Mouse (Mus musculus): Measurements from ENCODE around the gene Pfkfb2. TPM values are rescaled to one million over a fixed set of nuclear protein-coding genes. Genes with fewer than 3 reads are reported as not detected.
A peak's percentile ranks its signal among the peaks of the same experiment; 100 is the strongest.

Gene Pfkfb2
- polyA plus RNA-seq, 1 experiment from 2014 or later: 21.5 TPM

- Histone ChIP-seq H3K36me3 (no peaks in the 10 kb centered on the region), H3K27ac (no peak overlapping the region), H3K4me1 (replicated peaks) (0 out of 2 replicates have a peak, but pooled peaks cover 8% of the 10 kb centered on the region), H3K4me2 (replicated peaks) (no peak overlapping the region), H3K9me3 (no peaks in the 10 kb centered on the region), H3K9ac (replicated peaks) (no peak overlapping the region), H3K27me3 (no peaks in the 10 kb centered on the region), H3K4me3 (replicated peaks) (no peak overlapping the region)
- ATAC-seq: no peak
- 81% methylated on average over 8 of the region's 8 CpGs for WGBS
These were observed 5.8 kb upstream of the Pfkfb2 start for GRCm38 (mm10) chr1:130734852-130735251.

DNA sequence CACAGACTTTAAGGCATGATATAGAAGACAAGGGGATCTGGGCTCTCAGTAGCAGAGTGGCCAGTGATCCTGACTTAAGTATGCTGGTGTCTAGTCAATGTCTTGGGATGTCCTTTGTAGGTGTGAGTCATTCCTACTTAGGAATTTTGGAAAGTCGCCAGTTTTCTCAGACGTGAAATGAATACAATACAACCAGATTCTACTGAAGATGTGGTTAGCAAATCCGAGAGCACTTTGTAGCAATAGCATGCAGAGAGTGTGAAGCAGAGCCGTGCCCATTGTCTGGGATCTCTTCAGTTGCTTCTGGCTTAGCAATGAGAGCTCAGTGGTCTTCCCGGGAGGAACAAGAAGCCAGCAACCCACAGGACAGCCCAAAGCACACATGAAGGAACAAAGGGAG lies 5.4 kb upstream of the Pfkfb2 start:
- Histone ChIP-seq H3K4me3 (replicated peaks) (no peak overlapping the region), H3K9ac (replicated peaks) (no peak overlapping the region), H3K4me1 (replicated peaks) (0 out of 2 replicates have a peak, but pooled peaks cover 8% of the 10 kb centered on the region), H3K9me3 (no peaks in the 10 kb centered on the region), H3K36me3 (no peaks in the 10 kb centered on the region), H3K4me2 (replicated peaks) (no peak overlapping the region), H3K27me3 (no peaks in the 10 kb centered on the region), H3K27ac (no peak overlapping the region)
- ATAC-seq: no peak
- WGBS: 50% methylated on average over 5 of the region's 5 CpGs

- no peaks in the 10 kb centered on the region for H3K36me3 ChIP-seq
- no peaks in the 10 kb centered on the region for H3K27me3 ChIP-seq
- no peak overlapping the region for H3K27ac ChIP-seq
- no peak overlapping the region for H3K4me3 ChIP-seq (replicated peaks)
- WGBS: 97% methylated on average over 4 of the region's 4 CpGs
- no peak overlapping the region for H3K9ac ChIP-seq (replicated peaks)
- H3K4me2 ChIP-seq (replicated peaks): no peak overlapping the region
- 0 out of 2 replicates have a peak, but pooled peaks cover 8% of the 10 kb centered on the region for H3K4me1 ChIP-seq (replicated peaks)
- H3K9me3 ChIP-seq: no peaks in the 10 kb centered on the region
- ATAC-seq: no peak
These were observed 4.6 kb upstream of the Pfkfb2 start for GRCm38 (mm10) chr1:130733671-130734070.

GRCm38 (mm10) chr1:130732706-130733658 lies 3.9 kb upstream of the Pfkfb2 start:
- Histone ChIP-seq H3K9ac (replicated peaks) (no peak overlapping the region), H3K9me3 (no peaks in the 10 kb centered on the region), H3K27me3 (no peaks in the 10 kb centered on the region), H3K27ac (no peak overlapping the region), H3K36me3 (no peaks in the 10 kb centered on the region), H3K4me2 (replicated peaks) (no peak overlapping the region), H3K4me1 (replicated peaks) (0 out of 2 replicates have a peak, but pooled peaks cover 8% of the 10 kb centered on the region), H3K4me3 (replicated peaks) (no peak overlapping the region)
- WGBS: 92% methylated on average over 13 of the region's 13 CpGs
- ATAC-seq: no peak

DNA sequence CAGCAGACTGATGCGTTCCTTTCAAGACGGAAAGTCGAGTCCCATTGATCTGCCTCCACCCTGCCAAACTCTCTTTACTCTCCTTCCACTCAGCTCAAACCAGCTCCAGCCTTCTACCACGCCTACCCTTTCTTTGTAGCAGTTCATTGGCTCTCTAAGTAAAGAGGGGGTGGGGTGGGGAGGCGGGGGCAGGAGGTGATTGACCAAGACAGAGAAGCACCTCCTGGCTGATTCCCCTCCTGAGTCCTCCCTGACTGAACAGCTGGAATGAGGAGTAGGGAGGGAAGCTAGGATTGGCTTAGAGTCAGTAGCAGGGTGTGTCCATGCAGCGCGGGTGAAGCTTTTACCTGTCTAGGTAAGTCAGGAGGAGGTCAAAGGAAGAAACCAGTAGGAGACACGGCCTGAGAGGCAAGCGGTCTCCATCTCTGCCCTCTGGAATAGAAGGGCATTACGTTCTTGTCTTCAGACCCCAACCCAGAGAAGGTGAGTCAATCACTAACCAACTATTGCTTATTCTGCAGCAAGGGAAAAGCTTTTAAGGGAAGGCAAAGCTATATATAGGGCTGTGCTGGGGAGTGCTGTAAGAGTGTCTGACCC lies 2.8 kb upstream of the Pfkfb2 start, which contains the start of gene AA986860:
Gene AA986860, plus strand, starts transcription at position 236 of the 597 bp plus-strand sequence.
- 7% methylated on average over 10 of the region's 10 CpGs for WGBS
- peak; percentile 50; the same call in 1 of the 2 replicates for ATAC-seq
- Histone ChIP-seq H3K9ac (replicated peaks) (no peak within 1 kb of the TSS), H3K4me3 (replicated peaks) (no peak within 1 kb of the TSS), H3K27me3 (no peaks in the 10 kb centered on the region), H3K36me3 (no peaks in the 10 kb centered on the region), H3K27ac (no peak within 1 kb of the TSS), H3K4me1 (replicated peaks) (0 out of 2 replicates have a peak, but pooled peaks cover 6% of the 10 kb centered on the region), H3K4me2 (replicated peaks) (peak within 1 kb of the TSS; percentile 3; the same call in 1 of the 2 replicates), H3K9me3 (no peaks in the 10 kb centered on the region)

GRCm38 (mm10) chr1:130728708-130729107 lies 345 bp downstream of the Pfkfb2 start:
- no peak overlapping the region for H3K27ac ChIP-seq
- H3K4me2 ChIP-seq (replicated peaks): no peak overlapping the region
- no peak overlapping the region for H3K9ac ChIP-seq (replicated peaks)
- ATAC-seq: no peak
- no peaks in the 10 kb centered on the region for H3K27me3 ChIP-seq
- WGBS: 91% methylated on average over 3 of the region's 3 CpGs
- H3K4me1 ChIP-seq (replicated peaks): 0 out of 2 replicates have a peak, but pooled peaks cover 12% of the 10 kb centered on the region
- no peaks in the 10 kb centered on the region for H3K9me3 ChIP-seq
- no peaks in the 10 kb centered on the region for H3K36me3 ChIP-seq
- no peak overlapping the region for H3K4me3 ChIP-seq (replicated peaks)

- Histone ChIP-seq H3K4me1 (replicated peaks) (0 out of 2 replicates have a peak, but pooled peaks cover 12% of the 10 kb centered on the region), H3K27me3 (no peaks in the 10 kb centered on the region), H3K27ac (no peak overlapping the region), H3K4me2 (replicated peaks) (no peak overlapping the region), H3K4me3 (replicated peaks) (no peak overlapping the region), H3K9me3 (no peaks in the 10 kb centered on the region), H3K9ac (replicated peaks) (no peak overlapping the region), H3K36me3 (no peaks in the 10 kb centered on the region)
- no peak for ATAC-seq
- 70% methylated on average over 1 of the region's 1 CpGs for WGBS
These were observed 983 bp downstream of the Pfkfb2 start for GRCm38 (mm10) chr1:130728070-130728469.

DNA sequence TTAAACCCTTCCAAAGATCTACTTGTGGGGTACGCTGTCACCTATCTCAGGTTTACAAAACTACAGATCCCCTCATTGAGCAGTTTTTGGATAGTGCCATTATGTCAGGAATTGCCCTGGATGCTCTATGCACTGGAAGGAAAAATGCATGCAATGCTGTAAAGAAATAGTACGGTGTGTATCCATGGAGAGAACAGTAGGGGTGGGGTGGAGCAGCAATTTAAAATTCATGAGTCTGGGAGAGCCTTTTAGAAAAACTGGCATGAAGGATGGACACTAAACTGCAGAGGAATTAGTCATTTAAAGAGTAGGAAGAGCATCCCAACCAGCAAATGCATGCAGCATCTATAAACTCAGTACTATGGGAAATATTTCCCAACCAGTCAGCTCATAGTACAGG lies 2.7 kb downstream of the Pfkfb2 start:
- no peak for ATAC-seq
- WGBS: 60% methylated on average over 2 of the region's 2 CpGs
- Histone ChIP-seq H3K9me3 (no peaks in the 10 kb centered on the region), H3K4me2 (replicated peaks) (no peak overlapping the region), H3K4me1 (replicated peaks) (0 out of 2 replicates have a peak, but pooled peaks cover 6% of the 10 kb centered on the region), H3K36me3 (no peaks in the 10 kb centered on the region), H3K4me3 (replicated peaks) (no peak overlapping the region), H3K27me3 (no peaks in the 10 kb centered on the region), H3K9ac (replicated peaks) (no peak overlapping the region), H3K27ac (no peak overlapping the region)

GRCm38 (mm10) chr1:130724206-130724605 lies 4.8 kb downstream of the Pfkfb2 start:
- Histone ChIP-seq H3K9ac (replicated peaks) (no peak overlapping the region), H3K36me3 (no peaks in the 10 kb centered on the region), H3K4me1 (replicated peaks) (peaks cover 16% of the 10 kb centered on the region), H3K27ac (no peak overlapping the region), H3K4me2 (replicated peaks) (no peak overlapping the region), H3K9me3 (no peaks in the 10 kb centered on the region), H3K27me3 (no peaks in the 10 kb centered on the region), H3K4me3 (replicated peaks) (no peak overlapping the region)
- WGBS: 97% methylated on average over 5 of the region's 5 CpGs
- no peak for ATAC-seq

DNA sequence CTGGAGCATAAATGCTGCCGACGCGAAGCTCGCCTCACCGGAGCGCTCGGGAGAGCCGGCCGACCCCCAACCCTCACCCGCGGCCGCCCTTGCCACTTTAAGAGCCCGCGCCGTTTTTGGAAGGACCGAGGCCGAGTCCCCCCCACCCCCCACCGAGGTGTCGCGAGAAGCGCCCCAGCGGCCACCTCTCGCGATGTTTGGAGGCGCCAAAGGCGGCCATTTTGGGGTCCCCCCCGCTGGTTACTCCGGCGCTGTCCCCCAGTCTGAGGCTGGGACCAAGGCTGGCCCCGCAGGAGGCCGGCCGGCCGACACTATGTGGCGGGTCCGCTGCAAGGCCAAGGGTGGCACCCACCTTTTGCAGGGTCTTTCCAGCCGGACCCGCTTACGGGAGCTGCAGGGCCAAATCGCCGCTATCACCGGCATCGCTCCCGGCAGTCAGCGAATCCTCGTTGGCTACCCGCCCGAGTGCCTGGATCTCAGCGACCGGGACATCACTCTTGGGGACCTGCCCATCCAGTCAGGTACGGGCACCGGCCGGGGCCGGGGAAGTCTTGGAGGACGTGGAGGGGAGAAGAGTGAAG lies 11.7 kb downstream of the Pfkfb2 start, which contains the start of gene Yod1:
Gene Yod1, plus strand, starts transcription at position 37 of the 581 bp plus-strand sequence.
- H3K4me2 ChIP-seq (replicated peaks): peak within 1 kb of the TSS; percentile 98
- H3K4me3 ChIP-seq (replicated peaks): peak within 1 kb of the TSS; percentile 87
- H3K27me3 ChIP-seq: 0 out of 2 replicates have a peak, but pooled peaks cover 2% of the 10 kb centered on the region
- no peaks in the 10 kb centered on the region for H3K9me3 ChIP-seq
- H3K36me3 ChIP-seq: no peaks in the 10 kb centered on the region
- H3K4me1 ChIP-seq (replicated peaks): peaks cover 35% of the 10 kb centered on the region
- WGBS: under 1% methylated on average over 54 of the region's 54 CpGs
- peak; percentile 73 for ATAC-seq
- H3K27ac ChIP-seq: peak within 1 kb of the TSS; percentile 76
- peak within 1 kb of the TSS; percentile 96 for H3K9ac ChIP-seq (replicated peaks)

GRCm38 (mm10) chr1:130716513-130717290 lies 12.4 kb downstream of the Pfkfb2 start:
- Histone ChIP-seq H3K27me3 (0 out of 2 replicates have a peak, but pooled peaks cover 2% of the 10 kb centered on the region), H3K4me3 (replicated peaks) (peak overlapping the region; percentile 87), H3K9ac (replicated peaks) (peak overlapping the region; percentile 96), H3K36me3 (no peaks in the 10 kb centered on the region), H3K4me2 (replicated peaks) (peak overlapping the region; percentile 98), H3K4me1 (replicated peaks) (peaks cover 35% of the 10 kb centered on the region), H3K9me3 (no peaks in the 10 kb centered on the region), H3K27ac (peak overlapping the region; percentile 76)
- peak; percentile 8 for ATAC-seq
- under 1% methylated on average over 42 of the region's 42 CpGs for WGBS

All from midbrain, embryonic 13.5 days (tissue).